Mouse (Mus musculus) forebrain, embryonic 16.5 days (tissue): ENCODE data around the gene Dazap1. TPM values are rescaled to one million over a fixed set of nuclear protein-coding genes. Genes with fewer than 3 reads are reported as not detected.
"Not testable (repeated sequence)": the region's sequence is repeated elsewhere in the genome, so short reads cannot be mapped to it uniquely, and the experiment has no call there.

ENCODE experiments used
- ATAC-seq: fragments of 200-750 bp; cut with Nextera tagmentation; 2 replicates; pipeline ENCODE4 v1.8.0; 2017; ENCODE audit warnings: mild to moderate bottlenecking, moderate library complexity
- H3K27ac ChIP-seq: fragments of 300-500 bp; sonication (generic); 2 replicates; pipeline ENCODE4 v1.5.1; 2014; ENCODE audit warnings: low read length, control low read depth
- H3K27me3 ChIP-seq: fragments of 300-500 bp; sonication (generic); replicated peaks from 2 replicates; pipeline ENCODE4 v1.6.1; 2014; ENCODE audit warnings: low read length; ENCODE audit not compliant: control insufficient read depth, insufficient read depth
- H3K36me3 ChIP-seq: fragments of 300-500 bp; sonication (generic); 2 replicates; pipeline ENCODE4 v1.6.1; 2014; ENCODE audit not compliant: control insufficient read depth, insufficient read depth
- H3K4me1 ChIP-seq: fragments of 300-500 bp; sonication (generic); replicated peaks from 2 replicates; pipeline ENCODE4 v1.6.1; 2014; ENCODE audit warnings: low read length; ENCODE audit not compliant: control insufficient read depth, insufficient read depth
- H3K4me2 ChIP-seq: fragments of 300-500 bp; sonication (generic); 2 replicates; pipeline ENCODE4 v1.6.1; 2014; ENCODE audit warnings: mild to moderate bottlenecking, low read length, control low read depth
- H3K4me3 ChIP-seq: fragments of 300-500 bp; sonication (generic); replicated peaks from 2 replicates; pipeline ENCODE4 v1.5.1; 2014; ENCODE audit warnings: mild to moderate bottlenecking, low read length, control low read depth
- H3K9ac ChIP-seq: fragments of 300-500 bp; sonication (generic); replicated peaks from 2 replicates; pipeline ENCODE4 v1.6.1; 2014; ENCODE audit warnings: low read depth, low read length, control low read depth
- H3K9me3 ChIP-seq: fragments of 300-500 bp; sonication (generic); 2 replicates; pipeline ENCODE4 v1.6.1; 2016; ENCODE audit warnings: low read length; ENCODE audit not compliant: control insufficient read depth
- WGBS: fragments of 180-500 bp; shearing (Covaris S2); extraction: QIAGEN DNeasy Blood & Tissue Kit; methylation state at CpG from one replicate; pipeline ENCODE4 v1.1.7; 2014; 5-methylcytosine and 5-hydroxymethylcytosine counted together
- polyA plus RNA-seq: library from polyadenylated mRNA; unstranded; fragments of >200 nt; fragmentation: Nextera tagmentation; extraction: Ambion mirVana; gene quantifications from 2 replicates; pipeline ENCODE4 v1.2.1, GENCODE M21; 2015

Gene Dazap1
- polyA plus RNA-seq = 61.3 and 61.8 TPM in 2 replicates

DNA sequence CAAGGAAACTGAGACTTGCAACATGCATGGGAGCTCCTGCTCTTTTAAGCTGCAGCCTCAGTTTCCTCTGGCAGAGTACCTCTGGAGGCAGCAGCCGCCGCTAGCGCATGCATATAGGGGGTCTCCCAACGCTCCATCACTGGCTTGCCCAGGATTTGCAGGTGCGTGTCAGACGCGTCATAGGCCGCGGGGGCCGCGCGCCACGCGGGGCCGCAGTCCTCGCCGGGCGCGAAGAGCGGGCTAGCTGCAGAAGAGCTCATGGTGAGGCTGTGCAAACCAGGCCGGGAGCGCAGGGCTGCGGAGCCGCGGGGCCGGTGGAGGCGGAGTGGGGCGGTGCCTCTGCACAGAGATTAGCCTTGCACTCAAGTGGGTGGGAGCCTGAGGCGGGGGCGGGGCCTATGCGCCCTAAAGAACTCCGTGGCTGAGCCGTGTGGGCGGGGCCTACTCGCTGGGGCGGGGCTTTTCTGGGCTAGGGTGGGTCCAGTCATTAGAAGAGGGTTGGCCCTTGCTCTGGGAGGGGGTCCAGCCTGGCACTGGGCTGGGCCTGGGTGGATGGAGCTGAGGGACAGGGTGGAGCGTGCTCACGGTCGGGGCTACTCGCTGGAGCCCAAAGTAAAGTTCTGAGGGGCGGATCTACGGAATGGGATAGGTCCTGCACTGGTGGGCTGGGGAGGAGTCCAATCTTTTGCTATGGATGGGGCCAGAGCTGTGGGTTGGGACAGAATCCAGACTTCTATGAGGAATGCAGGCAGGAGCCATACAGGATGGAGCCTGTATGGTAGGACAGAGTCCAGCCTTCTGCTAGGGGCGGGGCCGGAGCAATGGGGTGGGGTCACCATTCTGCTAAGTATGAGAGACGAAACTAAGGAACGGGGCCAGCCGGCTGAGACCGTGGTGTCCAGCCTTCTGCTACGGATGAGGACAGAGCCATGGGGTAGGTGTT is at the start of gene Dazap1, which contains the start of gene Gamt:
Dazap1 (plus strand) TSS at position 845 of the 943 bp plus-strand sequence.
Gamt (minus strand) TSS at position 371 of the 943 bp plus-strand sequence.
- Histone ChIP-seq H3K9me3 (no peaks in the 10 kb centered on the region), H3K27ac (peak within 1 kb of the TSS; percentile 89), H3K36me3 (peaks cover 6% of the 10 kb centered on the region), H3K9ac (peak within 1 kb of the TSS; percentile 72), H3K4me1 (peaks cover 31% of the 10 kb centered on the region), H3K4me2 (peak within 1 kb of the TSS; percentile 88), H3K4me3 (peak within 1 kb of the TSS; percentile 56), H3K27me3 (no peaks in the 10 kb centered on the region)
- WGBS = under 1% methylated on average over 49 of the region's 49 CpGs
- peak; percentile 81 for ATAC-seq

DNA sequence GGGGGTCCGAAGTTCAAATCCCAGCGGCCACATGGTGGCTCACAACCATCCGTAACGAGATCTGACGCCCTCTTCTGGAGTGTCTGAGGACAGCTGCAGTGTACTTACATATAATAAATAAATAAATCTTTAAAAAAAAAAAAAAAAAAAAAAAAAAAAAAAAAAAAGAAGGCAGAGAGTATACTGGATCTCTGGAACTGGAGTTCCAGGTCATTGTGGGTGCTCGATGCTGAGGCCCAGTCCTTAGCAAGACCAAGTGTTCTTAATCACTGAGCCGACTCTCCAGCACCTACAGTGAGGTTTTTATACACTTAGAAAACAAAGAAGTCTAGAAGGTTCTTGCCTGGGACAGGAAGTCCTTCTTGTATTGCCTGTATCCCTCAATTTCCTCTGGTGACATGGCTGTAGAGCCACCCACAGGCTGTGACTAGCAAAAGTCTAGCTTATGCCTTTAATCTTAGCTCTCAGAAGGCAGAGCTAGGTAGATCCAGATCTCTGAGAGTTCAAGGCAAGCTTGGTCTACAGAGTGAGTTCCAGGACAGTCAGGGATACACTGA is 49.7 kb upstream of the Dazap1 start:
- not testable (repeated sequence) for H3K27ac ChIP-seq, H3K36me3 ChIP-seq, H3K4me3 ChIP-seq, ATAC-seq, H3K27me3 ChIP-seq, H3K9ac ChIP-seq, H3K9me3 ChIP-seq, H3K4me2 ChIP-seq
- 84% methylated on average over 7 of the region's 7 CpGs for WGBS
- peaks cover 18% of the 10 kb centered on the region for H3K4me1 ChIP-seq

DNA sequence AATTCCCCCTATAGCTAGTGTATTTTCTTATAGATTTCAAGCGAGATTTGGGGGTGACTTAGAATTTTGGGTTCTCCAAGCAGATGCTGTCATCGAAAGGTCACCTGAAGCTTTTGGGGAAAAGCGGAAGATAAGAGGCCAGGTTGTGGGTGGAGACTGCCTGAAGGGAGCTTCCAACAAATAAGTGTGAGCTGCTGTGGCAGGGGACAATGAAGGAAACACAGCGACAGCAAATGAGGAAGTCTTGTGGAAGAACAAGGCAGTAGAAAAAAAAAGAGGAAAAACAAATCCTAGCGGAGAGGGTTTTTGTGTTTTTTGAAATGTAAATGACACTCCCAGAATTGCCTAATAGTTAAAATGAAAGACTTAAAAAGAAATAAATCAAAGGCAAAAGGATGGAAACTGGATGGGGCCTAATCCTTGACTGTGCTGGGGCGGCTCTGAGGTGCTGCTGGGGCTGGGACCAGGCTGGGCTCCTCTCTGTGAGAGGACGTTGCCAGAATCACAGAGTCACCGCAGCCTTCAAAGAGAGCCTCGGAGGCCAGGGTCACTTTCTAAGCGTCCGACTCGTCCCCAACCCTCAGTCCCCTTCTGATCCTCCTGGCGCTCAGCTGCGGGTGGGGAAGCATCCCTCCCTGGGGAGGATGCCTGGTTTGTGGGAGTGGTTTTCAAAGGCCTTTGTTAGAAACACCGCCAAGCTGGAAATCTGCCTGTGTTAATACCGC is 46.1 kb upstream of the Dazap1 start:
- no peak for ATAC-seq
- Histone ChIP-seq H3K27me3 (no peaks in the 10 kb centered on the region), H3K4me1 (peaks cover 9% of the 10 kb centered on the region), H3K27ac (no peak overlapping the region), H3K36me3 (no peaks in the 10 kb centered on the region), H3K4me3 (no peak overlapping the region), H3K9ac (0 out of 2 replicates have a peak overlapping the region, but pooled peaks have one; percentile 35), H3K9me3 (no peaks in the 10 kb centered on the region), H3K4me2 (no peak overlapping the region)
- 13% methylated on average over 16 of the region's 16 CpGs for WGBS

DNA sequence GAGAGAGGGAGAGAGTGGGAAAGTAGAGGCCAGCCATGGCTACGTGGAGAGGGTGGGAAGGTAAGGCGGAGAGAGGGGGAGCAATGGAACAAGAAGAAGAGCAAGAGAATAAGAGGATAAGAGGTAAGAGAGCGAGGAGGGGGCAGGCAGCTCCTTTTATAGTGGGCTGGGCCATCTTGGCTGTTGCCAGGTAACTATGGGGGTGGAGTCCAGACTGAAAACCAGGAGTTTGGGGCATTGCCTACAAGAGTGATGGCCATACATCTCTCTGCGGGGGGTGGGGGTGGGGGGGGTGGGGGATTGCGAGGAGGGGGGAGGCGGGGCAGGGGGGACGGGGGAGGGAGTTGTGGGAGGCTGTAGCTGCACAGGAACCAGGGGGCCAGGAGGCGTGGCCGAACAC is 40.6 kb upstream of the Dazap1 start:
- no peak overlapping the region for H3K27ac ChIP-seq
- H3K36me3 ChIP-seq = no peaks in the 10 kb centered on the region
- peaks cover under 1% of the 10 kb centered on the region for H3K4me1 ChIP-seq
- WGBS = 39% methylated on average over 8 of the region's 9 CpGs
- no peak overlapping the region for H3K4me2 ChIP-seq
- H3K9ac ChIP-seq = no peak overlapping the region
- no peaks in the 10 kb centered on the region for H3K27me3 ChIP-seq
- no peak overlapping the region for H3K4me3 ChIP-seq
- H3K9me3 ChIP-seq = no peaks in the 10 kb centered on the region
- ATAC-seq = no peak

DNA sequence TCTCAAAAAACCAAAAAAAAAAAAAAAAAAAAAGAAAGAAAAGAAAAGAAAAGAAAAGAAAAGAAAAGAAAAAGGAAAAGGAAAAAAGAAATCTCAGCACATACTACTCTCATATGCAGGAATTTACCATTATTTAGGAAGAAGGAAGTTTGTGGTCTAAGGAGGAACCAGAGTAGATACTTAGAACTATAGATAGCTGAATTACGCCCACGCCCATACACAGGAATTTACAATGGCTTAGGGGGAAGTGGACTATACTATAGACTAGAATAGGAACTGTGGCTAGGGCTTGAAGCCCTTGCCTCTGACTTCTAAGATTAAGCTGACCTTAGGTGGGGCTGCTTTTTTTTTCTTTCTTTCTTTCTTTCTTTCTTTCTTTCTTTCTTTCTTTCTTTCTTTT is 38.1 kb upstream of the Dazap1 start:
- not testable (repeated sequence) for H3K9me3 ChIP-seq, H3K27me3 ChIP-seq, H3K27ac ChIP-seq, H3K9ac ChIP-seq, ATAC-seq, H3K36me3 ChIP-seq, H3K4me2 ChIP-seq, H3K4me3 ChIP-seq
- peaks cover 16% of the 10 kb centered on the region for H3K4me1 ChIP-seq
- WGBS = 92% methylated on average over 2 of the region's 2 CpGs

DNA sequence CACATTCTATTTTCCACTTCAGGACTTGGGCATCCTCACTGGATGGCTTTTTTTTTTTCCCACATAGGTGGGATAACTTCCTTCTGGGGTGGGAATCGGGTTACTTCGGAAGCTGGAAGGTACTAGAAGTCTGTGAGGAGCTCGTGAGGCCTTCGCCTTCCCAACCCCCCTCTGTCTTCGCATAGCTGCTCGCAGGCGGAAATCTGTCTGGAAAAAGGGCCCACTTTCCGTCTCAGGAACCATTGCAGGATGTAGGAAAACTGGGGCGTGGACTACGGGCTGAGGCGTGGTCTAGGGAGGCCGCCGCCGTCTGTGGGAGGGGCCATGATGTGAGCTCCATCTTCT is 35.2 kb upstream of the Dazap1 start:
- H3K4me3 ChIP-seq = peak overlapping the region; percentile 88

DNA sequence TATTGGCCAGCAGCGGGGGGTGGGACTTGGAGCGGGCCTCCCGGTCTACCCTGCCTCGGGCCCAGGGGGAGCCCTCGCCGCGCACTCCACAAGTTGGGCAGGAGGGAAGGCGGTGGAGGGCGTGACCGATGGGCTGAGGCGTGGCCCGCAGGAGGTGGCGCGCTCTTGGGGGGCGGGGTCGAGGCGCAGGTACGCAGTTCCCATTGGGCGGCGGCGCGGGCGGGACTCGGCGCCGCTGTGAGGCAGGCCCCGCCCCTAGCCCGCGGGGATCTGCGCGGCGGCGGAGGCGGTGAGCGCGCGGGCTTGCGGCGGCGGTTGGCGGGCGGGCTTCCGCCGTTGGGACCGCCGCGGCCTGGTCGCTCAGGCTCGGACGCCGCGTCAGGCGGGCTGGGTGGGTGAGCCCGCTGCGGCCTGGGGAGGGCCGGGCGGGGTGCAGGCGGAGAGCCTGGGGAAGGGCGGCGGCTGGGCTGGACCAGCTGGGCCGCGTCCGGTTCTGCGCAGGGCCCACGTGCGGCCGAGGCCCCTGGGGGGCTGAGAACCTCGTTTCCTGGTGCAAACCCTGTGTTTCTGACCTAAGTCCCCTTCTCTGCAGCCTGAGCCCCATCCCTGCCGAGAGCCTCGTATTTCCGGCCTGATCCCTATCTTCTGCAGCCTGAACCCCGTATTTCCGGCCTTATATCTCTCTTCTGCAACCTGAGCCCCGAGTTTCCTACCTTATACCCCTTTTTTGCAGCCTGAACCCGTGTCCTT is 34.7 kb upstream of the Dazap1 start, which contains the start of gene Mum1:
Mum1 (plus strand) TSS at position 19 of the 750 bp plus-strand sequence.
- WGBS = under 1% methylated on average over 71 of the region's 75 CpGs

More for the DNA sequence above, 35.2 kb upstream of the Dazap1 start:
- Histone ChIP-seq H3K9me3 (no peaks in the 10 kb centered on the region), H3K4me2 (peak overlapping the region; percentile 97), H3K9ac (peak overlapping the region; percentile 47), H3K4me1 (peaks cover 33% of the 10 kb centered on the region), H3K27me3 (no peaks in the 10 kb centered on the region), H3K36me3 (peaks cover 5% of the 10 kb centered on the region), H3K27ac (peak overlapping the region; percentile 95)
- under 1% methylated on average over 14 of the region's 14 CpGs for WGBS
- no peak for ATAC-seq

DNA sequence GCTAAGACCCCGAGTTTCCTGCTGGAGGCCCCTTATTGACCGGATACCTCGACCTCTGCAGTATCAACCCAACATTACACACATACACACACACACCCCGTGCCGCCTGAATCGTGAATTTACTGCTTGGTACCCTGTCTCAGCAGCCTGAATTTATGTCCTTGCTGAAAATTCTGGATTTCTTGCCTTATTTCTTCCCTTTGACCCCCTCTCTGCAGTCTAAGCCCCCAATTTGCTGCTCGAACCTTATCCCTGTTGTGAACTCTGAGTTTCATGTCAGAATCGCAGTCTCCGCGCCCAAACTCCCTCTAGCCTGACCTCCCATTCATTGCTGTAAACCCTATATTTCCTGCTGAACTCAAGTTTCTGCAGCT is 34.1 kb upstream of the Dazap1 start:
- Histone ChIP-seq H3K27me3 (no peaks in the 10 kb centered on the region), H3K36me3 (peaks cover 5% of the 10 kb centered on the region), H3K4me1 (peaks cover 33% of the 10 kb centered on the region), H3K9me3 (no peaks in the 10 kb centered on the region), H3K4me2 (peak overlapping the region; percentile 97), H3K9ac (peak overlapping the region; percentile 97), H3K4me3 (peak overlapping the region; percentile 88), H3K27ac (peak overlapping the region; percentile 95)
- no peak for ATAC-seq
- WGBS = 5% methylated on average over 10 of the region's 10 CpGs

More for the DNA sequence above, 34.7 kb upstream of the Dazap1 start, which contains the start of gene Mum1:
- Histone ChIP-seq H3K9me3 (no peaks in the 10 kb centered on the region), H3K4me3 (peak within 1 kb of the TSS; percentile 88), H3K4me1 (peaks cover 33% of the 10 kb centered on the region), H3K27ac (peak within 1 kb of the TSS; percentile 95), H3K36me3 (peaks cover 5% of the 10 kb centered on the region), H3K9ac (peak within 1 kb of the TSS; percentile 97), H3K27me3 (no peaks in the 10 kb centered on the region), H3K4me2 (peak within 1 kb of the TSS; percentile 97)
- peak; percentile 98 for ATAC-seq
